Mouse (Mus musculus): ENCODE results near the gene Upp1. TPM values are rescaled to one million over a fixed set of nuclear protein-coding genes. Genes with fewer than 3 reads are reported as not detected.

Gene Upp1
- 5.0 and 5.8 TPM in 2 replicates for polyA plus RNA-seq (2015; fragmentation: Nextera tagmentation; extraction: Ambion mirVana)

- no peak for ATAC-seq (ENCODE audit: insufficient number of reproducible peaks, insufficient read depth, low FRiP score, low TSS enrichment, low read depth)
- H3K27me3 ChIP-seq: peaks cover 78% of the 10 kb centered on the region
- H3K36me3 ChIP-seq: no peaks in the 10 kb centered on the region
- H3K4me1 ChIP-seq: peaks cover 31% of the 10 kb centered on the region
- H3K9me3 ChIP-seq: no peaks in the 10 kb centered on the region
- H3K9ac ChIP-seq: peak within 1 kb of the TSS; percentile 54
- no peak within 1 kb of the TSS; the same call in 1 of the 2 replicates for H3K27ac ChIP-seq
- peak within 1 kb of the TSS; percentile 86 for H3K4me2 ChIP-seq
- peak within 1 kb of the TSS; percentile 43 for H3K4me3 ChIP-seq
- 0% methylated on average over 7 of the region's 7 CpGs for WGBS
Observed at GRCm38 (mm10) chr11:9118050-9118420, at the start of gene Upp1. Upp1 (plus strand) TSS chr11:9118103.

GRCm38 (mm10) chr11:9076444-9076843 lies 41.5 kb upstream of the Upp1 start:
- Histone ChIP-seq H3K36me3 (no peaks in the 10 kb centered on the region), H3K4me2 (no peak overlapping the region)
- WGBS: 76% methylated on average over 3 of the region's 3 CpGs

DNA sequence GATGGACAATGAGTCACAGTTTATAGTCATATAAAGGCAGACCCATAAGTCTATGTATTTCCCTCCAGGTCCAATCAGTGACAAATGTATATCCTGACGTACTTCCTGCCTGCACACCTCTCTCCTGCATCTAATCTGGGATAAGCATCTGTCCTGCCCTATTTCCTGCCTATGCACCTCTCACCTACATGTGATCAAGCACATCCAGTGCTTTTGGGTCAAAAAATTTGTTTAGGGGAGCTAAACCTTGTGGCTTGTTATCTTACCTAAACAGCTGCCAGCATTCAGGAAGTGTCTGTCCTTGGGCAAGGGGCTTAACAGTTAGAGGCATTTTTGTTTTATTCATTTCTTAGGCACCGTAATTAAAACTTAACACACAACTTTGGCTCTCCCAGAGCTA lies 4.7 kb upstream of the Upp1 start:
- Histone ChIP-seq H3K4me3 (no peak overlapping the region), H3K27ac (no peak overlapping the region), H3K36me3 (no peaks in the 10 kb centered on the region), H3K27me3 (peaks cover 53% of the 10 kb centered on the region), H3K4me1 (peaks cover 16% of the 10 kb centered on the region), H3K4me2 (no peak overlapping the region), H3K9ac (no peak overlapping the region), H3K9me3 (no peaks in the 10 kb centered on the region)
- no peak for ATAC-seq (ENCODE audit: insufficient number of reproducible peaks, insufficient read depth, low FRiP score, low TSS enrichment, low read depth)
- WGBS: 59% methylated on average over 2 of the region's 2 CpGs

More at GRCm38 (mm10) chr11:9076444-9076843, 41.5 kb upstream of the Upp1 start:
- Histone ChIP-seq H3K27me3 (no peaks in the 10 kb centered on the region), H3K4me3 (no peak overlapping the region), H3K27ac (no peak overlapping the region), H3K4me1 (no peaks in the 10 kb centered on the region), H3K9ac (no peak overlapping the region), H3K9me3 (no peaks in the 10 kb centered on the region)
- no peak for ATAC-seq (ENCODE audit: insufficient number of reproducible peaks, insufficient read depth, low FRiP score, low TSS enrichment, low read depth)

- Histone ChIP-seq H3K9me3 (no peaks in the 10 kb centered on the region), H3K36me3 (no peaks in the 10 kb centered on the region), H3K4me1 (peaks cover 31% of the 10 kb centered on the region), H3K4me3 (no peak overlapping the region), H3K4me2 (peak overlapping the region; percentile 43), H3K9ac (no peak overlapping the region), H3K27me3 (peaks cover 75% of the 10 kb centered on the region), H3K27ac (no peak overlapping the region)
- ATAC-seq (ENCODE audit: insufficient number of reproducible peaks, insufficient read depth, low FRiP score, low TSS enrichment, low read depth): no peak
- 8% methylated on average over 9 of the region's 9 CpGs for whole genome bisulfite sequencing
Observed at GRCm38 (mm10) chr11:9115367-9116120, 2.4 kb upstream of the Upp1 start.

GRCm38 (mm10) chr11:9116121-9116520 lies 1.8 kb upstream of the Upp1 start:
- H3K9ac ChIP-seq: no peak overlapping the region
- no peak overlapping the region for H3K27ac ChIP-seq
- H3K4me1 ChIP-seq: peaks cover 31% of the 10 kb centered on the region
- 1% methylated on average over 10 of the region's 10 CpGs for WGBS
- peak overlapping the region; percentile 43 for H3K4me2 ChIP-seq
- peak overlapping the region; percentile 18 for H3K4me3 ChIP-seq
- peaks cover 81% of the 10 kb centered on the region for H3K27me3 ChIP-seq
- no peaks in the 10 kb centered on the region for H3K36me3 ChIP-seq
- no peak for ATAC-seq (ENCODE audit: insufficient number of reproducible peaks, insufficient read depth, low FRiP score, low TSS enrichment, low read depth)
- no peaks in the 10 kb centered on the region for H3K9me3 ChIP-seq

- Histone ChIP-seq H3K9me3 (no peaks in the 10 kb centered on the region), H3K27ac (no peak overlapping the region), H3K9ac (no peak overlapping the region), H3K4me1 (peaks cover 31% of the 10 kb centered on the region), H3K36me3 (no peaks in the 10 kb centered on the region), H3K27me3 (peaks cover 85% of the 10 kb centered on the region), H3K4me3 (no peak overlapping the region), H3K4me2 (no peak overlapping the region)
- ATAC-seq (ENCODE audit: insufficient number of reproducible peaks, insufficient read depth, low FRiP score, low TSS enrichment, low read depth): no peak
- WGBS: 14% methylated on average over 3 of the region's 3 CpGs
Observed at GRCm38 (mm10) chr11:9116916-9117315, 987 bp upstream of the Upp1 start.

GRCm38 (mm10) chr11:9117358-9118049 lies 399 bp upstream of the Upp1 start:
- 2% methylated on average over 13 of the region's 13 CpGs for WGBS
- ATAC-seq (ENCODE audit: insufficient number of reproducible peaks, insufficient read depth, low FRiP score, low TSS enrichment, low read depth): no peak

GRCm38 (mm10) chr11:9118421-9119121 lies 668 bp downstream of the Upp1 start:
- peak overlapping the region; percentile 54 for H3K9ac ChIP-seq
- peak overlapping the region; percentile 43 for H3K4me3 ChIP-seq
- no peaks in the 10 kb centered on the region for H3K9me3 ChIP-seq
- WGBS: under 1% methylated on average over 40 of the region's 40 CpGs
- H3K4me1 ChIP-seq: peaks cover 31% of the 10 kb centered on the region
- H3K27me3 ChIP-seq: peaks cover 75% of the 10 kb centered on the region
- no peak overlapping the region for H3K27ac ChIP-seq
- no peak for ATAC-seq (ENCODE audit: insufficient number of reproducible peaks, insufficient read depth, low FRiP score, low TSS enrichment, low read depth)
- H3K36me3 ChIP-seq: no peaks in the 10 kb centered on the region
- peak overlapping the region; percentile 86 for H3K4me2 ChIP-seq

More at GRCm38 (mm10) chr11:9117358-9118049, 399 bp upstream of the Upp1 start:
- H3K9ac ChIP-seq: 0 out of 2 replicates have a peak overlapping the region, but pooled peaks have one; percentile 16
- no peaks in the 10 kb centered on the region for H3K36me3 ChIP-seq
- peak overlapping the region; percentile 43 for H3K4me3 ChIP-seq
- H3K9me3 ChIP-seq: no peaks in the 10 kb centered on the region
- peaks cover 82% of the 10 kb centered on the region for H3K27me3 ChIP-seq
- peak overlapping the region; percentile 86 for H3K4me2 ChIP-seq
- no peak overlapping the region; the same call in 1 of the 2 replicates for H3K27ac ChIP-seq
- peaks cover 31% of the 10 kb centered on the region for H3K4me1 ChIP-seq

GRCm38 (mm10) chr11:9119231-9120020 lies 1.5 kb downstream of the Upp1 start:
- WGBS: 3% methylated on average over 22 of the region's 22 CpGs
- H3K9me3 ChIP-seq: no peaks in the 10 kb centered on the region
- peaks cover 31% of the 10 kb centered on the region for H3K4me1 ChIP-seq
- peaks cover 67% of the 10 kb centered on the region for H3K27me3 ChIP-seq
- H3K36me3 ChIP-seq: no peaks in the 10 kb centered on the region
- H3K9ac ChIP-seq: 0 out of 2 replicates have a peak overlapping the region, but pooled peaks have one; percentile 54
- peak overlapping the region; percentile 86 for H3K4me2 ChIP-seq
- H3K4me3 ChIP-seq: peak overlapping the region; percentile 43
- ATAC-seq (ENCODE audit: insufficient number of reproducible peaks, insufficient read depth, low FRiP score, low TSS enrichment, low read depth): no peak
- H3K27ac ChIP-seq: no peak overlapping the region

DNA sequence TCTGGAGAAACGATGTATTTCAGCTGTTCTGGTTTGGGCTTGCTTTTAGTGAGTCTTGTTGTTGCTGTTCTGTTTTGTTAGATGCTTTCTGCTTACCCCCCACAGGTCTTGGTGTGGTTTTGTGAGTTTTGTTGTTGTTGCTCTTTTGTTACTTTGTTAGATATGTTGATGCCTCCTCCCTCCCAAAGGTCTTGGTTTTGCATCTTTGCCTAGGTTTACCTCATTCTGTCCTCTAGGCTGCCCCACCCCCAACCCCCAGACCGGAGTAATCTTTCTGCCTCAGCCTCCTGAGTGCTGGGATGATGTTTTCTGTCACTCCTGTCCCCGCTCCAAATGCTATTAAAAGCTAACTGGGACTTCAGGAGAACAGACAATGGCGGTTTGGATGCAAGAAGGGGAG lies 4.4 kb downstream of the Upp1 start:
- Histone ChIP-seq H3K4me2 (no peak overlapping the region), H3K4me1 (peaks cover 24% of the 10 kb centered on the region), H3K27ac (no peak overlapping the region), H3K9me3 (no peaks in the 10 kb centered on the region), H3K9ac (no peak overlapping the region), H3K36me3 (no peaks in the 10 kb centered on the region), H3K4me3 (no peak overlapping the region), H3K27me3 (peaks cover 41% of the 10 kb centered on the region)
- no peak for ATAC-seq (ENCODE audit: insufficient number of reproducible peaks, insufficient read depth, low FRiP score, low TSS enrichment, low read depth)
- 74% methylated on average over 4 of the region's 4 CpGs for WGBS

Data from embryonic facial prominence, embryonic 13.5 days (tissue).